Mouse (Mus musculus) embryonic facial prominence, embryonic 11.5 days (tissue): ENCODE measurements at regions not wholly inside any gene's neighbourhood (a gene's known extent, or its start where the extent isn't known, plus 50 kb on each side); places are given as distances from the start of the nearest gene placed in this dataset.

Experiments
- ATAC-seq: fragments of 200-750 bp; cut with Nextera tagmentation; replicated peaks from 2 replicates; pipeline ENCODE4 v1.8.0; 2017; ENCODE audit warnings: low read depth; ENCODE audit not compliant: insufficient number of reproducible peaks, low FRiP score, low TSS enrichment
- DNase-seq: peaks from one replicate; pipeline ENCODE4 v3.0.0-alpha.2; 2015; ENCODE audit warnings: low spot score
- H3K27ac ChIP-seq: fragments of 300-500 bp; sonication (generic); replicated peaks from 2 replicates; pipeline ENCODE4 v1.5.1; 2014; ENCODE audit warnings: mild to moderate bottlenecking, low read depth, low read length, control low read depth
- H3K27me3 ChIP-seq: fragments of 300-500 bp; sonication (generic); 2 replicates; pipeline ENCODE4 v1.6.1; 2014; ENCODE audit warnings: mild to moderate bottlenecking, low read length, moderate library complexity, mixed read lengths; ENCODE audit not compliant: control insufficient read depth, insufficient read depth
- H3K36me3 ChIP-seq: fragments of 300-500 bp; sonication (generic); replicated peaks from 2 replicates; pipeline ENCODE4 v1.6.1; 2014; ENCODE audit warnings: low read depth, mild to moderate bottlenecking, low read length, moderate library complexity, mixed read lengths; ENCODE audit not compliant: control insufficient read depth, insufficient read depth
- H3K4me1 ChIP-seq: fragments of 300-500 bp; sonication (generic); 2 replicates; pipeline ENCODE4 v1.6.1; 2014; ENCODE audit warnings: low read length, mixed read lengths; ENCODE audit not compliant: control insufficient read depth, insufficient read depth
- H3K4me2 ChIP-seq: fragments of 300-500 bp; sonication (generic); 2 replicates; pipeline ENCODE4 v1.6.1; 2014; ENCODE audit warnings: low read depth, mild to moderate bottlenecking, control low read depth, low read length, moderate library complexity
- H3K4me3 ChIP-seq: fragments of 300-500 bp; sonication (generic); 2 replicates; pipeline ENCODE4 v1.5.1; 2014; ENCODE audit warnings: low read depth, low read length, control low read depth
- H3K9ac ChIP-seq: fragments of 300-500 bp; sonication (generic); replicated peaks from 2 replicates; pipeline ENCODE4 v1.6.1; 2014; ENCODE audit warnings: mild to moderate bottlenecking, control low read depth, low read length
- H3K9me3 ChIP-seq: fragments of 300-500 bp; sonication (generic); replicated peaks from 2 replicates; pipeline ENCODE4 v1.6.1; 2016; ENCODE audit warnings: mild to moderate bottlenecking, low read length, inconsistent platforms, mixed read lengths; ENCODE audit not compliant: control insufficient read depth
- WGBS: fragments of 180-500 bp; shearing (Covaris S2); extraction: QIAGEN DNeasy Blood & Tissue Kit; methylation state at CpG from one replicate; pipeline ENCODE4 v1.1.7; 2014; 5-methylcytosine and 5-hydroxymethylcytosine counted together

GRCm38 (mm10) chr1:92271676-92272291, 76.3 kb upstream of the Hdac4 start:
- H3K4me1 ChIP-seq = no peaks in the 10 kb centered on the region
- WGBS = 57% methylated on average over 9 of the region's 9 CpGs
- H3K4me2 ChIP-seq = no peak overlapping the region
- H3K27ac ChIP-seq = no peak overlapping the region
- H3K27me3 ChIP-seq = no peaks in the 10 kb centered on the region
- no peaks in the 10 kb centered on the region for H3K36me3 ChIP-seq
- H3K9me3 ChIP-seq = no peaks in the 10 kb centered on the region
- DNase-seq = no peak
- no peak overlapping the region for H3K9ac ChIP-seq
- no peak overlapping the region for H3K4me3 ChIP-seq
- ATAC-seq = no peak

- no peak for ATAC-seq
- no peaks in the 10 kb centered on the region for H3K36me3 ChIP-seq
- H3K27ac ChIP-seq = no peak overlapping the region
- no peak overlapping the region for H3K9ac ChIP-seq
- H3K4me2 ChIP-seq = no peak overlapping the region
- no peaks in the 10 kb centered on the region for H3K9me3 ChIP-seq
- no peak for DNase-seq
- no peaks in the 10 kb centered on the region for H3K27me3 ChIP-seq
- no peaks in the 10 kb centered on the region for H3K4me1 ChIP-seq
- H3K4me3 ChIP-seq = no peak overlapping the region
- WGBS = 33% methylated on average over 6 of the region's 6 CpGs
These were observed 75.1 kb upstream of the Hdac4 start for GRCm38 (mm10) chr1:92270486-92271058.

- ATAC-seq = no peak
- no peaks in the 10 kb centered on the region for H3K36me3 ChIP-seq
- H3K4me1 ChIP-seq = no peaks in the 10 kb centered on the region
- WGBS = 59% methylated on average over 10 of the region's 10 CpGs
- H3K9ac ChIP-seq = no peak overlapping the region
- no peak overlapping the region for H3K4me2 ChIP-seq
- H3K4me3 ChIP-seq = no peak overlapping the region
- H3K9me3 ChIP-seq = no peaks in the 10 kb centered on the region
- no peak overlapping the region for H3K27ac ChIP-seq
- no peaks in the 10 kb centered on the region for H3K27me3 ChIP-seq
- no peak for DNase-seq
These were observed 74.0 kb upstream of the Hdac4 start for GRCm38 (mm10) chr1:92269464-92269863.

- Histone ChIP-seq H3K4me2 (no peak overlapping the region), H3K9me3 (no peaks in the 10 kb centered on the region), H3K4me1 (no peaks in the 10 kb centered on the region), H3K9ac (no peak overlapping the region), H3K36me3 (no peaks in the 10 kb centered on the region), H3K27me3 (no peaks in the 10 kb centered on the region), H3K27ac (no peak overlapping the region), H3K4me3 (no peak overlapping the region)
- no peak for DNase-seq
- WGBS = 82% methylated on average over 4 of the region's 4 CpGs
- no peak for ATAC-seq
These were observed 69.4 kb upstream of the Hdac4 start for GRCm38 (mm10) chr1:92264941-92265340.

- no peaks in the 10 kb centered on the region for H3K4me1 ChIP-seq
- ATAC-seq (no peak; the same call in 1 of the 2 replicates), DNase-seq (no peak)
- no peak overlapping the region for H3K4me3 ChIP-seq
- no peaks in the 10 kb centered on the region for H3K36me3 ChIP-seq
- H3K27ac ChIP-seq = no peak overlapping the region
- H3K27me3 ChIP-seq = no peaks in the 10 kb centered on the region
- H3K9me3 ChIP-seq = no peaks in the 10 kb centered on the region
- WGBS = 83% methylated on average over 23 of the region's 23 CpGs
- no peak overlapping the region for H3K9ac ChIP-seq
- no peak overlapping the region for H3K4me2 ChIP-seq
These were observed 64.4 kb upstream of the Hdac4 start for GRCm38 (mm10) chr1:92259715-92260392.

GRCm38 (mm10) chr1:92258026-92258425, 62.5 kb upstream of the Hdac4 start:
- Histone ChIP-seq H3K36me3 (no peaks in the 10 kb centered on the region), H3K27me3 (no peaks in the 10 kb centered on the region), H3K27ac (no peak overlapping the region), H3K4me1 (no peaks in the 10 kb centered on the region), H3K4me2 (no peak overlapping the region), H3K9me3 (no peaks in the 10 kb centered on the region), H3K4me3 (no peak overlapping the region), H3K9ac (no peak overlapping the region)
- no peak for DNase-seq
- ATAC-seq = no peak

- H3K4me3 ChIP-seq = no peak overlapping the region
- DNase-seq = no peak
- H3K9me3 ChIP-seq = no peaks in the 10 kb centered on the region
- peaks cover 2% of the 10 kb centered on the region; the same call in 1 of the 2 replicates for H3K4me1 ChIP-seq
- H3K27me3 ChIP-seq = no peaks in the 10 kb centered on the region
- 73% methylated on average over 8 of the region's 8 CpGs for WGBS
- H3K4me2 ChIP-seq = no peak overlapping the region
- no peak overlapping the region for H3K27ac ChIP-seq
- H3K9ac ChIP-seq = no peak overlapping the region
- no peaks in the 10 kb centered on the region for H3K36me3 ChIP-seq
- ATAC-seq = no peak
These were observed 57.6 kb upstream of the Hdac4 start for GRCm38 (mm10) chr1:92253086-92253485.
